Mouse (Mus musculus) limb, embryonic 12.5 days (tissue): ENCODE measurements around the gene Fam219a. TPM values are rescaled to one million over a fixed set of nuclear protein-coding genes. Genes with fewer than 3 reads are reported as not detected.

Source experiments
- ATAC-seq: fragments of 200-750 bp; cut with Nextera tagmentation; 2 replicates; pipeline ENCODE4 v1.8.0; 2017; ENCODE audit warnings: low read depth, moderate TSS enrichment; ENCODE audit not compliant: insufficient number of reproducible peaks, insufficient read depth, low FRiP score, low TSS enrichment
- H3K27ac ChIP-seq: fragments of 300-500 bp; sonication (generic); 2 replicates; pipeline ENCODE4 v1.5.1; 2016; ENCODE audit warnings: mild to moderate bottlenecking, moderate library complexity
- H3K27me3 ChIP-seq: fragments of 300-500 bp; sonication (generic); 2 replicates; pipeline ENCODE4 v1.6.1; 2016; ENCODE audit warnings: mild to moderate bottlenecking, moderate library complexity
- H3K36me3 ChIP-seq: fragments of 300-500 bp; sonication (generic); 2 replicates; pipeline ENCODE4 v1.6.1; 2016; ENCODE audit warnings: mild to moderate bottlenecking, moderate library complexity
- H3K4me1 ChIP-seq: fragments of 300-500 bp; sonication (generic); replicated peaks from 2 replicates; pipeline ENCODE4 v1.6.1; 2016
- H3K4me2 ChIP-seq: fragments of 300-500 bp; sonication (generic); 2 replicates; pipeline ENCODE4 v1.6.1; 2016; ENCODE audit warnings: mild to moderate bottlenecking, moderate library complexity
- H3K4me3 ChIP-seq: fragments of 300-500 bp; sonication (generic); replicated peaks from 2 replicates; pipeline ENCODE4 v1.5.1; 2016; ENCODE audit warnings: mild to moderate bottlenecking
- H3K9ac ChIP-seq: fragments of 300-500 bp; sonication (generic); replicated peaks from 2 replicates; pipeline ENCODE4 v1.6.1; 2016; ENCODE audit warnings: mild to moderate bottlenecking, moderate library complexity
- H3K9me3 ChIP-seq: fragments of 300-500 bp; sonication (generic); 2 replicates; pipeline ENCODE4 v1.6.1; 2016; ENCODE audit warnings: mild to moderate bottlenecking, moderate library complexity
- WGBS: fragments of 180-500 bp; shearing (Covaris S2); methylation state at CpG from one replicate; pipeline ENCODE4 v1.1.7; 2016; 5-methylcytosine and 5-hydroxymethylcytosine counted together
- polyA plus RNA-seq: library from polyadenylated mRNA; unstranded; fragments of >200 nt; fragmentation: Nextera tagmentation; extraction: Ambion mirVana; gene quantifications from 2 replicates; pipeline ENCODE4 v1.2.1, GENCODE M21; 2016

Fam219a gene
- polyA plus RNA-seq, 1 experiment from 2014 or later = 2.4 TPM

GRCm38 (mm10) chr4:41522136-41522535 lies 47.2 kb downstream of the Fam219a start:
- ATAC-seq = no peak
- no peak overlapping the region for H3K27ac ChIP-seq
- 84% methylated on average over 6 of the region's 6 CpGs for WGBS
- no peak overlapping the region for H3K9ac ChIP-seq
- H3K36me3 ChIP-seq = no peaks in the 10 kb centered on the region
- no peaks in the 10 kb centered on the region for H3K9me3 ChIP-seq
- H3K4me2 ChIP-seq = no peak overlapping the region
- H3K4me3 ChIP-seq = no peak overlapping the region
- H3K27me3 ChIP-seq = peaks cover 73% of the 10 kb centered on the region
- H3K4me1 ChIP-seq = 0 out of 2 replicates have a peak, but pooled peaks cover 3% of the 10 kb centered on the region

- Histone ChIP-seq H3K36me3 (no peaks in the 10 kb centered on the region), H3K27me3 (peaks cover 62% of the 10 kb centered on the region), H3K9ac (no peak overlapping the region), H3K27ac (no peak overlapping the region), H3K9me3 (no peaks in the 10 kb centered on the region), H3K4me3 (no peak overlapping the region), H3K4me2 (no peak overlapping the region), H3K4me1 (0 out of 2 replicates have a peak, but pooled peaks cover 3% of the 10 kb centered on the region)
- 35% methylated on average over 14 of the region's 14 CpGs for WGBS
- no peak for ATAC-seq
These were observed 48.7 kb downstream of the Fam219a start for GRCm38 (mm10) chr4:41520641-41521040.

- ATAC-seq = no peak
- Histone ChIP-seq H3K9ac (no peak overlapping the region), H3K27ac (no peak overlapping the region), H3K4me3 (no peak overlapping the region), H3K4me1 (0 out of 2 replicates have a peak, but pooled peaks cover 3% of the 10 kb centered on the region), H3K9me3 (no peaks in the 10 kb centered on the region), H3K27me3 (peaks cover 54% of the 10 kb centered on the region), H3K36me3 (no peaks in the 10 kb centered on the region), H3K4me2 (no peak overlapping the region)
- 96% methylated on average over 5 of the region's 5 CpGs for WGBS
These were observed 50.1 kb downstream of the Fam219a start for GRCm38 (mm10) chr4:41519195-41519594.

GRCm38 (mm10) chr4:41518349-41518748 lies 51.0 kb downstream of the Fam219a start:
- ATAC-seq = no peak
- Histone ChIP-seq H3K36me3 (no peaks in the 10 kb centered on the region), H3K4me3 (no peak overlapping the region), H3K9ac (no peak overlapping the region), H3K4me2 (no peak overlapping the region), H3K27ac (no peak overlapping the region), H3K9me3 (no peaks in the 10 kb centered on the region), H3K27me3 (peaks cover 46% of the 10 kb centered on the region), H3K4me1 (peaks cover 8% of the 10 kb centered on the region; the same call in 1 of the 2 replicates)
- 67% methylated on average over 7 of the region's 7 CpGs for WGBS

GRCm38 (mm10) chr4:41517233-41517632 lies 52.1 kb downstream of the Fam219a start, which contains the start of gene 1110017D15Rik:
TSS of gene 1110017D15Rik (minus strand) at chr4:41517333.
- Histone ChIP-seq H3K9me3 (no peaks in the 10 kb centered on the region), H3K27ac (no peak within 1 kb of the TSS), H3K27me3 (peaks cover 48% of the 10 kb centered on the region), H3K9ac (no peak within 1 kb of the TSS), H3K4me2 (no peak within 1 kb of the TSS), H3K36me3 (no peaks in the 10 kb centered on the region), H3K4me3 (no peak within 1 kb of the TSS), H3K4me1 (peaks cover 16% of the 10 kb centered on the region)
- WGBS = 91% methylated on average over 2 of the region's 2 CpGs
- ATAC-seq = no peak

- no peak for ATAC-seq
- 3% methylated on average over 8 of the region's 8 CpGs for WGBS
- no peaks in the 10 kb centered on the region for H3K9me3 ChIP-seq
- H3K27me3 ChIP-seq = peaks cover 27% of the 10 kb centered on the region
- no peak overlapping the region for H3K4me3 ChIP-seq
- peak overlapping the region; percentile 22; the same call in 1 of the 2 replicates for H3K4me2 ChIP-seq
- no peaks in the 10 kb centered on the region for H3K36me3 ChIP-seq
- H3K27ac ChIP-seq = peak overlapping the region; percentile 46; the same call in 1 of the 2 replicates
- H3K4me1 ChIP-seq = peaks cover 13% of the 10 kb centered on the region
- H3K9ac ChIP-seq = no peak overlapping the region
These were observed 55.6 kb downstream of the Fam219a start for GRCm38 (mm10) chr4:41513714-41514113.

- peaks cover 28% of the 10 kb centered on the region for H3K27me3 ChIP-seq
- H3K9ac ChIP-seq = no peak overlapping the region
- no peaks in the 10 kb centered on the region for H3K9me3 ChIP-seq
- no peak overlapping the region for H3K4me3 ChIP-seq
- H3K27ac ChIP-seq = peak overlapping the region; percentile 46; the same call in 1 of the 2 replicates
- peak overlapping the region; percentile 22; the same call in 1 of the 2 replicates for H3K4me2 ChIP-seq
- peaks cover 13% of the 10 kb centered on the region for H3K4me1 ChIP-seq
- 23% methylated on average over 4 of the region's 4 CpGs for WGBS
- ATAC-seq = no peak
- no peaks in the 10 kb centered on the region for H3K36me3 ChIP-seq
These were observed 56.0 kb downstream of the Fam219a start for GRCm38 (mm10) chr4:41513309-41513708.

- Histone ChIP-seq H3K36me3 (no peaks in the 10 kb centered on the region), H3K9ac (no peak overlapping the region), H3K4me3 (no peak overlapping the region), H3K27me3 (peaks cover 35% of the 10 kb centered on the region), H3K27ac (no peak overlapping the region), H3K4me1 (peaks cover 17% of the 10 kb centered on the region), H3K4me2 (peak overlapping the region; percentile 81), H3K9me3 (no peaks in the 10 kb centered on the region)
- ATAC-seq = no peak
- WGBS = 46% methylated on average over 7 of the region's 7 CpGs
These were observed 61.3 kb downstream of the Fam219a start for GRCm38 (mm10) chr4:41507998-41508397.

GRCm38 (mm10) chr4:41507326-41507924 lies 61.9 kb downstream of the Fam219a start:
- Histone ChIP-seq H3K4me3 (peak overlapping the region; percentile 50), H3K27ac (peak overlapping the region; percentile 57; the same call in 1 of the 2 replicates), H3K36me3 (no peaks in the 10 kb centered on the region), H3K4me2 (peak overlapping the region; percentile 81), H3K9me3 (no peaks in the 10 kb centered on the region), H3K27me3 (peaks cover 37% of the 10 kb centered on the region), H3K9ac (peak overlapping the region; percentile 56), H3K4me1 (peaks cover 14% of the 10 kb centered on the region)
- ATAC-seq = peak; percentile 0; the same call in 1 of the 2 replicates
- WGBS = 2% methylated on average over 22 of the region's 22 CpGs

- H3K4me2 ChIP-seq = peak overlapping the region; percentile 81
- ATAC-seq = peak; percentile 73
- no peaks in the 10 kb centered on the region for H3K9me3 ChIP-seq
- H3K9ac ChIP-seq = peak overlapping the region; percentile 56
- peak overlapping the region; percentile 57 for H3K27ac ChIP-seq
- H3K4me3 ChIP-seq = peak overlapping the region; percentile 50
- WGBS = 1% methylated on average over 29 of the region's 29 CpGs
- no peaks in the 10 kb centered on the region for H3K36me3 ChIP-seq
- peaks cover 40% of the 10 kb centered on the region for H3K27me3 ChIP-seq
- peaks cover 20% of the 10 kb centered on the region for H3K4me1 ChIP-seq
These were observed 62.4 kb downstream of the Fam219a start for GRCm38 (mm10) chr4:41506906-41507305.

GRCm38 (mm10) chr4:41506156-41506555 lies 63.2 kb downstream of the Fam219a start:
- Histone ChIP-seq H3K9me3 (no peaks in the 10 kb centered on the region), H3K27me3 (peaks cover 48% of the 10 kb centered on the region), H3K36me3 (no peaks in the 10 kb centered on the region), H3K4me2 (peak overlapping the region; percentile 81), H3K9ac (no peak overlapping the region), H3K27ac (no peak overlapping the region), H3K4me3 (no peak overlapping the region), H3K4me1 (peaks cover 24% of the 10 kb centered on the region)
- no peak for ATAC-seq
- 9% methylated on average over 13 of the region's 13 CpGs for WGBS
